Mouse (Mus musculus) kidney, embryonic 15.5 days (tissue): ENCODE measurements around the gene Doc2g. TPM values are rescaled to one million over a fixed set of nuclear protein-coding genes. Genes with fewer than 3 reads are reported as not detected.

Experiments used
- polyA plus RNA-seq: library from polyadenylated mRNA; unstranded; fragments of >200 nt; fragmentation: Nextera tagmentation; extraction: Ambion mirVana; gene quantifications from 2 replicates; pipeline ENCODE4 v1.2.1, GENCODE M21; 2015

Doc2g gene
- polyA plus RNA-seq, 1 experiment from 2014 or later, result 5.1 TPM

Other genes starting within 250 kb of the Doc2g start
- 30.9 and 33.9 TPM in 2 replicates for gene Kmt5b, start 235.9 kb upstream of the Doc2g start, polyA plus RNA-seq
- gene Chka, start 151.5 kb upstream of the Doc2g start, polyA plus RNA-seq, result 58.8 and 63.1 TPM in 2 replicates
- gene Tcirg1, start 96.2 kb upstream of the Doc2g start, polyA plus RNA-seq, result 43.9 and 54.6 TPM in 2 replicates
- 344 and 353 TPM in 2 replicates for gene Ndufs8, start 90.5 kb upstream of the Doc2g start, polyA plus RNA-seq
- 2.9 and 4.1 TPM in 2 replicates for gene Aldh3b1, start 73.5 kb upstream of the Doc2g start, polyA plus RNA-seq
- 18.3 and 21.2 TPM in 2 replicates for gene Unc93b1, start 68.1 kb upstream of the Doc2g start, polyA plus RNA-seq
- gene Aldh3b3, start 44.7 kb upstream of the Doc2g start, polyA plus RNA-seq, result 0.06 TPM in 1 of 2 replicates, not detected in the other
- 1.7 and 1.8 TPM in 2 replicates for gene Aldh3b2, start 31.0 kb upstream of the Doc2g start, polyA plus RNA-seq
- 28.6 and 35.0 TPM in 2 replicates for gene Acy3, start 16.7 kb upstream of the Doc2g start, polyA plus RNA-seq
- gene Tbx10, start 10.6 kb upstream of the Doc2g start, polyA plus RNA-seq, result 0.75 and 1.5 TPM in 2 replicates
- gene Nudt8, start 2.7 kb upstream of the Doc2g start, polyA plus RNA-seq, result 31.2 and 36.2 TPM in 2 replicates
- 3.3 and 4.1 TPM in 2 replicates for gene Gm49405, start 2.7 kb upstream of the Doc2g start, polyA plus RNA-seq
- 220 and 237 TPM in 2 replicates for gene Ndufv1, start 9.5 kb downstream of the Doc2g start, polyA plus RNA-seq
- gene Gstp1, start 34.7 kb downstream of the Doc2g start, polyA plus RNA-seq, result 529 and 563 TPM in 2 replicates
- gene Gstp2, start 42.7 kb downstream of the Doc2g start, polyA plus RNA-seq, result 2.4 and 14.9 TPM in 2 replicates
- 0.73 and 1.4 TPM in 2 replicates for gene Gstp3, start 56.3 kb downstream of the Doc2g start, polyA plus RNA-seq
- gene Cabp2, start 78.3 kb downstream of the Doc2g start, polyA plus RNA-seq, result 0.22 and 0.84 TPM in 2 replicates
- gene Cdk2ap2, start 93.9 kb downstream of the Doc2g start, polyA plus RNA-seq, result 116 and 117 TPM in 2 replicates
- 14.0 and 15.8 TPM in 2 replicates for gene Pitpnm1, start 96.7 kb downstream of the Doc2g start, polyA plus RNA-seq
- gene Aip, start 122.5 kb downstream of the Doc2g start, polyA plus RNA-seq, result 98.0 and 108 TPM in 2 replicates
- not detected in 2 replicates for gene Gpr152, start 136.5 kb downstream of the Doc2g start, polyA plus RNA-seq
- 0.05 and 0.10 TPM in 2 replicates for gene Cabp4, start 140.7 kb downstream of the Doc2g start, polyA plus RNA-seq
- 165 and 174 TPM in 2 replicates for gene Coro1b, start 145.3 kb downstream of the Doc2g start, polyA plus RNA-seq
- gene Ptprcap, start 150.3 kb downstream of the Doc2g start, polyA plus RNA-seq, result 0.42 and 1.2 TPM in 2 replicates
- 51.5 and 58.5 TPM in 2 replicates for gene Rps6kb2, start 160.0 kb downstream of the Doc2g start, polyA plus RNA-seq
- gene Carns1, start 172.2 kb downstream of the Doc2g start, polyA plus RNA-seq, result 2.9 and 3.1 TPM in 2 replicates
- gene Tbc1d10c, start 188.0 kb downstream of the Doc2g start, polyA plus RNA-seq, result 2.4 and 3.0 TPM in 2 replicates
- gene Ppp1ca, start 188.8 kb downstream of the Doc2g start, polyA plus RNA-seq, result 953 and 971 TPM in 2 replicates
- gene Rad9a, start 198.3 kb downstream of the Doc2g start, polyA plus RNA-seq, result 37.2 and 38.2 TPM in 2 replicates
- 5.1 and 6.8 TPM in 2 replicates for gene Clcf1, start 210.9 kb downstream of the Doc2g start, polyA plus RNA-seq
- gene AC109138.7, start 211.0 kb downstream of the Doc2g start, polyA plus RNA-seq, result not detected in 2 replicates
- gene Pold4, start 228.6 kb downstream of the Doc2g start, polyA plus RNA-seq, result 23.2 and 27.4 TPM in 2 replicates